Mouse (Mus musculus) heart, adult 2 months (tissue): ENCODE measurements at regions not wholly inside any gene's neighbourhood (a gene's known extent, or its start where the extent isn't known, plus 50 kb on each side); places are given as distances from the start of the nearest gene placed in this dataset.

Source experiments
- DNase-seq, 2 experiments: peaks; one replicate each; pipeline ENCODE4 v3.0.0; 2021
- H3K27ac ChIP-seq: fragments of 200-600 bp; 2 replicates; pipeline ENCODE4 v1.8.1; 2022
- H3K27me3 ChIP-seq: fragments of 200-500 bp; 2 replicates; pipeline ENCODE4 v1.6.1; 2012; ENCODE audit warnings: mild to moderate bottlenecking, low read length, inconsistent platforms, mixed read lengths; ENCODE audit not compliant: control insufficient read depth, insufficient read depth
- H3K36me3 ChIP-seq: fragments of 200-500 bp; 2 replicates; pipeline ENCODE4 v1.6.1; 2012; ENCODE audit warnings: low read length, inconsistent platforms; ENCODE audit not compliant: control insufficient read depth, insufficient read depth
- H3K4me1 ChIP-seq: fragments of 200-500 bp; 2 replicates; pipeline ENCODE4 v1.6.1; 2011; ENCODE audit warnings: low read length; ENCODE audit not compliant: control insufficient read depth, insufficient read depth
- H3K4me3 ChIP-seq: fragments of 200-600 bp; 2 replicates; pipeline ENCODE4 v1.8.1; 2022
- H3K79me2 ChIP-seq: fragments of 200-500 bp; replicated peaks from 2 replicates; pipeline ENCODE4 v1.6.1; 2012; ENCODE audit warnings: mild to moderate bottlenecking, inconsistent platforms, low read length, moderate library complexity, mixed read lengths; ENCODE audit not compliant: control insufficient read depth, insufficient read depth
- H3K9ac ChIP-seq: fragments of 200-500 bp; 2 replicates; pipeline ENCODE4 v1.6.1; 2012; ENCODE audit warnings: low read depth, mild to moderate bottlenecking, control low read depth, inconsistent platforms, low read length, mixed read lengths
- CTCF ChIP-seq: fragments of 200-600 bp; IDR thresholded peaks from 2 replicates; pipeline ENCODE4 v1.8.1; 2022; ENCODE audit warnings: antibody characterized with exemption, mild to moderate bottlenecking, moderate library complexity
- EP300 ChIP-seq: fragments of 200-500 bp; IDR thresholded peaks from 2 replicates; pipeline ENCODE4 v1.6.1; 2011; ENCODE audit warnings: low read depth, low read length, control low read depth; ENCODE audit not compliant: insufficient read depth
- POLR2A ChIP-seq: fragments of 200-500 bp; IDR thresholded peaks from 2 replicates; pipeline ENCODE4 v1.6.1; 2011; ENCODE audit warnings: mild to moderate bottlenecking, low read depth, low read length, control low read depth; ENCODE audit not compliant: insufficient read depth
- WGBS: fragments of 180-500 bp; shearing (Covaris S2); methylation state at CpG from one replicate; pipeline ENCODE4 v1.1.7; 2018; 5-methylcytosine and 5-hydroxymethylcytosine counted together
- intact Hi-C: fragments of 180-260 bp; cut with DNase I; formaldehyde crosslinking; loops from one replicate; pipeline ENCODE4 v1.15.1; 2025

DNA sequence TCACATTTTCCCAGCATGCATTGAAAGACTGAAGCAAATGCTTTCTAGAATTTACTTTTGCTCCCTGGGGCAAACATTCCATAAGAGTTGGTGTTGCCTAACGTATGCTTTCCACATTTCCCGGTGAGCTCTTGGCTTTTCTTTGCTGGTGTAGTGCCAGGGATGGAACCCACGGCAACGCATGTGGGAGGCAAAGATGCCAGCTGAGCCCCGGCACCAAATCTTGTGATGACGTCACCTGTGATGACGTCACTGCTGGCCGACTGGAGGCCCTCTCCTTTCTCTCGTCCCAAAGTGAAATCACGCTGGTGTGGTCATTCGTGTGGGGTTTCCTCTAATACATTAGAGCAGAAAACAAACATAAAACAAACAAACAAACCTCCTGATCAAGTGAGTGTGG, 97.6 kb upstream of the Mvb12b start:
- WGBS = 58% methylated on average over 11 of the region's 11 CpGs

DNA sequence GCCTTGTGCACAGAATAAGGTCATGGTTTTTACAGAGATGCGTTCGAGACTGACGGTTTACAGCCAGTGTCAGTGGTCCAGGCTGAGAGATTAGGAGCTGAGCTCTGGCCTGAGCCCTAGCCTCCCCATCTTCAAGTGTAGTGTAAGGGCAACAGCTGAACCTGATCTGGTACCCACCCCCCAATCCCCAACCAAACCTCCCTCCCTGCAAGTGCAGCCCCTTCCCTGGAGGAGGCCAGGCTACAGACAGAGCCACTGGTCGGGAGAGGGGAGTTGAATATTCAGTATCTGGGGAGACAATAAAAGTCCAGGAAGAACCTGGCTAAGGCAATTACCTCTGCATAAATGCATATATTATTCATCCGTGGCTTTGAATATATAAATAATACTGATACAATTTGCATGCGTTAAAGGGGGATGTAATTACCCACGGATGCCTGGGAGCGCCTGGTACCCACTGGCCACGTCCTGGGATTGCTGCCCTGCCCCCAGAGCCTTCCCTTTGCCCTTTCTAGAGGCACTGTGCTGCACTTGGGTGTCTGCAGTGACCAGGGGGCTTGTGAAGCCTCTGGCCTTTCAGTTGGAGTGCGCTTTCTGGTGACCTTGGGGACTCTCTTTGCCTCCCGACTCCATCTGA, 95.5 kb upstream of the Mvb12b start:
- TF ChIP-seq CTCF (no peak), EP300 (no peak), POLR2A (no peak)
- Histone ChIP-seq H3K9ac (no peak overlapping the region), H3K27me3 (no peaks in the 10 kb centered on the region; the same call in 1 of the 2 replicates), H3K27ac (no peak overlapping the region), H3K4me3 (no peak overlapping the region), H3K36me3 (no peaks in the 10 kb centered on the region), H3K4me1 (no peaks in the 10 kb centered on the region), H3K79me2 (no peaks in the 10 kb centered on the region)
- WGBS = 48% methylated on average over 11 of the region's 11 CpGs
- DNase-seq = no peak
- intact Hi-C loops = no loop called here

More for the DNA sequence above, 97.6 kb upstream of the Mvb12b start:
- no peak overlapping the region for H3K27ac ChIP-seq
- no peaks in the 10 kb centered on the region for H3K79me2 ChIP-seq
- TF ChIP-seq CTCF = no peak
- no peak for TF ChIP-seq EP300
- TF ChIP-seq POLR2A = no peak
- H3K4me3 ChIP-seq = no peak overlapping the region
- H3K4me1 ChIP-seq = no peaks in the 10 kb centered on the region
- H3K36me3 ChIP-seq = no peaks in the 10 kb centered on the region
- intact Hi-C loops = no loop called here
- H3K9ac ChIP-seq = no peak overlapping the region
- no peaks in the 10 kb centered on the region; the same call in 1 of the 2 replicates for H3K27me3 ChIP-seq
- DNase-seq = no peak

DNA sequence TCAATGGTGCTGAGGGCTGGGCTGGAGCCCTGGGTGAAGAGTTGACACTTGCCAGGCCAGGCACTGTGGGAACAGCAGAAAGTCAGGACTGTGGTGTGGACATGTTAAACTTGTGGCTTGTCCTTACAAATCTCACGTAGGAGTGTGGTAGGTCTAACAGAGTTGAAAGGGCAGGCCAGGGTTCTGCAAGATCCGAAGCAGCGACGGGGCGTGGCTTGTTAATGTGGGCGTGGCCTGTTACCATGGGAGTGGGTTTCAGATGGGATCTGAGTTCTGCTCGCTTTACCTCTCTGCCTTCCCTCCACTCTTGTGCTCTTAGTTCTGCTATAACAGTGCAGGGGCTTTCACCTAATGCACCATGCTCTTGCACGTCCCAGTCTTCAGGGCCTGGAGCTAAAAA, 94.2 kb upstream of the Mvb12b start:
- H3K4me3 ChIP-seq = no peak overlapping the region
- intact Hi-C loops = no loop called here
- no peak overlapping the region for H3K27ac ChIP-seq
- 55% methylated on average over 8 of the region's 8 CpGs for WGBS
- H3K79me2 ChIP-seq = no peaks in the 10 kb centered on the region
- no peaks in the 10 kb centered on the region for H3K4me1 ChIP-seq
- H3K27me3 ChIP-seq = no peaks in the 10 kb centered on the region; the same call in 1 of the 2 replicates
- no peak overlapping the region for H3K9ac ChIP-seq
- TF ChIP-seq CTCF (no peak), EP300 (no peak), POLR2A (no peak)
- no peaks in the 10 kb centered on the region for H3K36me3 ChIP-seq
- no peak for DNase-seq

DNA sequence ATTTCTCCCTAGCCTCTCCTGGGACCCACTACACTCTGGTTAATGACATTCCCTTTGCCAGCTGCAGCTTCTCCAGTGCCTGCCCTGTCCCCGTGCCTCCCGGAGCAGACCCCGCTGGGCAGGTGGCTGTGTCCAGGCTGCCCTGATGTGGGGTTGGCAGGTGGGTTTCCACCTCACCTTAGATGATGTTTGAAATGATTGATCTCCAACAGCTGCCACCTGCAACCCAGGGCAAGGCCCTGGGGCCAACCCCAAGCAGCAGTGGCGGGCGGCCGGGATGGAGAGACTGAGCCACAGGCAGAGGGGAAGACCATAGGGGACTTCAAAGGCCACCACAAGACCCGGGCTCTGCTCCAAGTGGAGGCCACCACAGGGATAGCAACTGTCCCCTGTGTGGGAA, 93.6 kb upstream of the Mvb12b start:
- intact Hi-C loops = no loop called here
- DNase-seq = no peak
- TF ChIP-seq EP300 (no peak), CTCF (no peak), POLR2A (no peak)

DNA sequence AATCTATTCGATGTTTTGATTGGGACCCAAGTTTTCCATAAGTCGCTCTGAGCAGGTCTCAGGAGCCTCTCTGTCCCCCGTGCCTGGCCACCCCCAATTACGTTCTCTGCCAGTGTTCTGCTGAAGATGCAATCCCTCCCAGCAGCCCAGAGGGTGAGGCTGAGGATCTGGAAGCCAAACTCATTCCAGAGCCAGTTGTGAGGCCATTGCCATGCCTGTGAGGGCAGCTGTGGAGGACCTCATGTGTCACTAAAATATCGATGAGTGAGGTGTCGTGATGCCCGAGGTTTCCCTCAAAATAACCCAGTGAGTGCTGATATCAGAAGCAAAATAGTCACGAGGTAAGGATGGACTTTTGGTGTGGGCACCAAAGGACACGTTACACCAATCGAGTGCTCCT, 93.1 kb upstream of the Mvb12b start:
- intact Hi-C loops = no loop called here
- WGBS = 70% methylated on average over 10 of the region's 10 CpGs
- Histone ChIP-seq H3K79me2 (no peaks in the 10 kb centered on the region), H3K4me3 (no peak overlapping the region), H3K27ac (no peak overlapping the region), H3K36me3 (no peaks in the 10 kb centered on the region), H3K27me3 (no peaks in the 10 kb centered on the region), H3K4me1 (no peaks in the 10 kb centered on the region), H3K9ac (no peak overlapping the region)
- TF ChIP-seq EP300 = no peak
- TF ChIP-seq POLR2A = no peak
- TF ChIP-seq CTCF = no peak
- DNase-seq = no peak

More for the DNA sequence above, 93.6 kb upstream of the Mvb12b start:
- Histone ChIP-seq H3K4me3 (no peak overlapping the region), H3K36me3 (no peaks in the 10 kb centered on the region), H3K79me2 (no peaks in the 10 kb centered on the region), H3K27ac (no peak overlapping the region), H3K4me1 (no peaks in the 10 kb centered on the region), H3K9ac (no peak overlapping the region), H3K27me3 (no peaks in the 10 kb centered on the region)
- WGBS = 84% methylated on average over 7 of the region's 7 CpGs

DNA sequence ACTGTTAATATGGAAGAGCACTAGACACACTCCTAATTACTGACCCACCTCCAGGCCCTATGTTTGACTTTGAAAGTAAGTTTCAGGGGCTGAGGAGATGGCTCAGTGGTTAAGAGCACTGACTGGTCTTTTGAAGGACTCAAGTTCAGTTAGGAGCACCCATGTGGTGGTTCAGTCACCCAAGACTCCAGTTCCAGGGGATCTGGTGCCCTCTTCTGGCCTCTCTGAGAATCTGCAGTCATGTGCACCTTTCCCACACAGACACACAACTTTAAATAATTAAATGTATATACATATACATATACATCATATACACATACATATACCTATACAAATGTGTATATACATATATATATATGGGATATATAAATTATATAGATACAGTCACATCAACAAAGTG, 91.5 kb upstream of the Mvb12b start:
- TF ChIP-seq EP300 = no peak
- no peak for TF ChIP-seq POLR2A
- peak; percentile 40 for TF ChIP-seq CTCF
- Histone ChIP-seq H3K36me3 (no peaks in the 10 kb centered on the region), H3K27me3 (no peaks in the 10 kb centered on the region), H3K4me1 (no peaks in the 10 kb centered on the region), H3K4me3 (no peak overlapping the region), H3K9ac (no peak overlapping the region), H3K27ac (no peak overlapping the region), H3K79me2 (no peaks in the 10 kb centered on the region)
- no peak for DNase-seq
- intact Hi-C loops = no loop called here

DNA sequence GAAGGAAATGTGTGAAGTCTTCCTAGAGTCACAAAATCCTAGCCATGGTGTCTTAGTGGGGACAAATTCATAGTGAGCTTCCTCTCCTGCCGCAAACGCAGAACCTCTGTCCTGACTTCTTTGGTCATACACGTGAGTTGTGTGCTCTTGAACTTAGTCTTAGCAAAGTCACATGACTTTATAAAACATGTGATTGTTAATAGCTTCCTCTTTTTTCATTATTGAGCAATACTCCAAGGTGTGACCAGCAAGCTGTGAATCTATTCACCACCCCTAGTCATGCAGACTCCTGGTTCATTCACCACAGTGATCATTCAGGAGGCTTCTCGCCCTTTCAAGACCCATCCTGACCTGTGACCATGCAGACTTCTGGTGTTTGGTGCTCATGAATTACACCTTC, 90.8 kb upstream of the Mvb12b start:
- intact Hi-C loops = no loop called here

More for the DNA sequence above, 90.8 kb upstream of the Mvb12b start:
- WGBS = 72% methylated on average over 4 of the region's 4 CpGs
- Histone ChIP-seq H3K36me3 (no peaks in the 10 kb centered on the region), H3K4me3 (no peak overlapping the region), H3K27me3 (no peaks in the 10 kb centered on the region), H3K4me1 (no peaks in the 10 kb centered on the region), H3K27ac (no peak overlapping the region), H3K9ac (no peak overlapping the region), H3K79me2 (no peaks in the 10 kb centered on the region)
- TF ChIP-seq POLR2A (no peak), CTCF (no peak), EP300 (no peak)
- DNase-seq = no peak
